Mouse (Mus musculus): ENCODE measurements around the gene Pcsk5.

DNA sequence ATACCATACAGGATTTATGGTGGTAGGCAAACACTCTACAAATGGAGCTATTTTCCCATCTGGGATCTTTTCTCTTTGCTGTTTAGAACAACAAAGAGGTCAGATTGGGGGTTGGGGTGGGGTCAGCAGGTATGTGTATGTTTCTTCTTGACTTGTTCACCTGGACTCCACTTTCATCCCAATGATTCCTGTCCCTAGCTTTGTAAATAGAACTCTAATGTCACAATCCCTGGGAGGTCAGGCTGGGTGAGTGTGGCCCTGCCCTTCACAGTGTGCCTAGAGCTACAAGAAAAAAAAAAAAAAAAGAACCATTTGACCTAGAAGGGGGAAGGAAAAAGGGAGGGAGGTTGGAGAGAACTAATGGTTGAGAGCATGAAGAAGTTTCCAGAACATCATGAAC lies 428.8 kb downstream of the Pcsk5 start:
- TF ChIP-seq CTCF (IDR thresholded peaks at IDR 0.05; ENCODE audit: extremely low read depth, insufficient read depth, insufficient read length, insufficient replicate concordance) (no peak), POLR2A (IDR thresholded peaks at IDR 0.05; ENCODE audit: low read depth, low read length) (no peak)
